Mouse (Mus musculus): ENCODE measurements around the gene Ick.

Gene Ick

DNA sequence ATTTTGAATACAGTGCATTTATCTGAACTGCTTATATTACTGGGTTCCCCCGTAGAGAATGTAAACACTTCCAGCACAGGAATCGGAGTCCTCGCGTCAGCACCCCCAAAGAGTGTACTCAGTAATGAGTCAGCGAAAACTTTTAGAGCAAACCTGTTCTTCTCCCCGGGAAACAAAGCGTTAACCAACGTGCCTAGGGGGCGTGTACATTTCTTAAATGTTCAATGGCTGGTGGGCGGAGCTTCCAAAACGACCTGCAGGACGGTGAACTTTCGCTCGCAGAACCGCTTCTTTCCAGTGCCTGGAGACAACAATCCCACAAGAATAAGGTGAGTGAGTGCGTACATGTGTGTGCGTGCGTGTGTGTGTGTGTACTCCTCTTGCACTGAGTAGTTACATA, 82.7 kb downstream of the Ick start:
- DNase-seq (ENCODE audit: low read depth) = peak; percentile 86

GRCm38 (mm10) chr9:78193902-78194597, 85.1 kb downstream of the Ick start:
- no peak for DNase-seq (ENCODE audit: low read depth)

DNA sequence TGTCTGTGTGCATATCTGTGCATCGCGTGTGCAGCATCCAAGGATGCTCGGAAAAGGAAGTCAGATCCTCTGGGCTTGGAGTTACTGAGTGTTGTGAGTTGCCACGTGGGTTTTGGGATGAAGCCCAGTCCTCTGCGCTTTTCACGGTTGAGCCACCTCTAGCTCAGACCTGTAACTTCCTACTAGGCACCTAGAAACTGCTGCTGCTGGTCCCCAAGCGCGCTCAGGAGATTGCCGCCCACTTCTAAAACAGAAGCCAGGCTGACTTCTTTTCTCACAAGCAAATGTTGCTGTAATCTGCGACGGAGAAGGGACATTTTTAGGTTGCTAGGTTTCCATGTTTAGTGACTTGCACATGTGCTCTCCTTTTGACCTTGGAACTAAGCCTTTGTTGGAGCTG, 86.0 kb downstream of the Ick start:
- DNase-seq (ENCODE audit: low read depth) = no peak

DNA sequence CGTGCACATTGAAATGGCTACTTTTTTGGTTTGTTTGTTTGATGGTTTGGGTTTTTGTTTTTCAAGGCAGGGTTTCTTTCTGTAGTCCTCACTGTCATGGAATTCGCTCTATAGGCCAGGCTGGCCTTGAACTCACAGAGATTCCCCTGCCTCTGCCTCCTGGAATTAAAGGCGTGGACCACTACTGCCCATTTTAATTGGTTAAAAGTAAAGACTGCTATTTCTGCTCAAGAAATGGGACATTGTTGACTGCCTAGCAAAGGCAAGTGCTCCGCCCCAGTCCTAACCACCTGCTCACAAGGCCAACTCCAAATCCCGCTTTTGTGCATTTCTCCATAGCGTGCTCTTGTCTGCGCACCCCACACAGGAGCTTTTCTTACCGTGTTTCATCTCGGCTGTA, 88.8 kb downstream of the Ick start:
- DNase-seq (ENCODE audit: low read depth) = no peak

DNA sequence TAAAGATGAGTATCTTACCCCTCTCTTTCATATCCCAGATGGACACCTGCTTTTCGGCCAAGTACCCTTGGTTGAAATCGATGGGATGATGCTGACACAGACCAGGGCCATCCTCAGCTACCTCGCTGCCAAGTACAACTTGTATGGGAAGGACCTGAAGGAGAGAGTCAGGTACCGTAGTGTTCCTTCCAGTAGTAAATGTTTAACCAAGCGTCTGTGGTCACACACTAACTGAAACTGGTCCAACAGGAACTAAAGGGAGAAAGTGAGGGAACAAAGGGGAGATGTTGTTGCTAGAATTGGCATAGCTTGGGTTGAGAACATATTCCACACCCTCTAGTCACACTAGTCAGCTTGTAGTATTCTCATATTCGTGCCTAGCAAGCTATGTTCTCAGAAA, 95.2 kb downstream of the Ick start:
- no peak for DNase-seq (ENCODE audit: low read depth)

DNA sequence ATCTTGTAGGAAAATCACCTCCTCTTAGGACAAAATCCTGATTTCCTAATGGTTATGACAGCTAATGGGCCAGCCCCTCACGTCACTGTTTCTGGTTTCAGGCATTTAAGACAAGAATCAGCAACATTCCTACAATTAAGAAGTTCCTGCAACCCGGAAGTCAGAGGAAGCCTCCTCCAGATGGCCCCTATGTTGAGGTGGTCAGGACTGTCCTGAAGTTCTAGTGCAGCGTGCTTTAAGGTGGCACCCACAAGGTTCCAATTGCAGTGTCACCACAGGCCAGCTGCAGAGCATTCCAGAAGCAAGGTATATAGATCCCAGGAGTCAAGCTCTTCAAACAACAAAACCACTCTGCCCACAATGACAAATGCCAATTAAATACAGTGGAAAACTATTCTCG, 100.0 kb downstream of the Ick start:
- DNase-seq (ENCODE audit: low read depth) = no peak

DNA sequence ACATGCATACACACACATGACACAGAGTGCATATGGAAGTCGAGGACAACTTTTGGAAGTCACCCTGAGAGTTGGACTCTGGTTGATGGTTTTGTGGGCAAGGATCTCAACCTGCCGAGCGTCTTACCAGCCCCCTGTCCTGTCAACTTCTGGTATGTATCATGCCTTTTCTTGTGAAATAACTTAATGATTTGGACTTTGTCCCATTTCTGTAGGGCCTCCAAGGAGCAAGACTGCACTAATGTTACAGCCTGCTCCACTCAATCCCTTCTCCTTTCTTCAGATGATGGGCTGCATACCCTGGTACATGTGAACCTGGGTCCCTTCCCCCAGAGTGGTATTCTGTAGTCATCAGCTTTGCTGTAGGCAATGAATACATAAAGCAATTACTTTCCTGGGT, 101.1 kb downstream of the Ick start:
- no peak for DNase-seq (ENCODE audit: low read depth)

GRCm38 (mm10) chr9:78210821-78211220, 101.8 kb downstream of the Ick start:
- DNase-seq (ENCODE audit: low read depth) = no peak

DNA sequence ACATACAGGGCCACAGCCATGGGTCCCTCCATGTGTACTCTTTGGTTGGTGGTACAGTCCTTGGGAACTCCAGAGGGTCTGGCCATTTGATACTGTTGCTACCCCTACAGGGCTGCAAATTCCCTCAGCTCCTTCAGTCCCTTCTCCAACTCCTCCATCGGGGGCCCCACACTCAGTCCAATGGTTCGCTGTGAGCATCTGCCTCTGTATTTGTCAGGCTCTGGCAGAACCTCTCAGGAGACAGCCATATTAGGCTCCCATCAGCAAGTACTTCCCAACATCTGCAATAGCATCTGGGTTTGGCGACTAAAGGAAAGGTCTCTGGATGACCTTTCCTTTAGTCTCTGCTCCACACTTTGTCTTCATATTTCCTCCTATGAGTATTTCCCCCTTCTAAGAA, 102.5 kb downstream of the Ick start:
- no peak for DNase-seq (ENCODE audit: low read depth)

DNA sequence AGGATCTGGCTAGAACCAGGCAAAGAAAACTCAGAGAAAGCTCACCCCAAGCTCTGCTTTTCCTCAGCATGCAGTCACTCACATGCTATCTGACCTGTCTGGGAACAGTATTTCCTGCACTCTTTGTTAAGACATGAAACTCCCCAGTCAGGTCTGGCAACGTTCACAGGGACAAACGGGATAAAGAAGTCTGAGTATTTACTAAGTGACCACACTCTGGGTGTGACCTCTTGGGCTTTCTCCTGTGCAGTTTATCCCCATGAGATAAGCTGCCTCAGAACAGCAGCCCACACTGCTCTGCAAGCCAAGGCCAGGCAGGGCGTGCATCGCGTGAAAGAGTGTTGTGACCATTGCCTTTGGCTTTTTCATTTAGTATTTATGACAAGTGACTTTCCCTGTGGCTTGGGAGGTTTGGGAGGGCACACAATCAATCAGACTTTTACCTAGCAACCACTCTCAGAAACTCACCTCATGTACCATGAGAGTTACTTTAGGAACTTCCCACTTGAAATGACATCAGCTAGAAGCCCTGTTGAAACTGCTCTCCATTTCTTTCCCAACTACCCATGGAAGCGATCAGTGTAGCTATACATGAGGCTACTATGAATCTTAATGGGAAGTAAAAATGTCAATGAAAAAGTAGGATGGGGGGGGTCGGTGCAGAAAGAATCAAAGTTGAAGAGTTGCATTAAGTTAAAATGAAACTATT, 103.5 kb downstream of the Ick start:
- DNase-seq (ENCODE audit: low read depth) = no peak

- DNase-seq (ENCODE audit: low read depth) = no peak
These were observed 108.1 kb downstream of the Ick start for GRCm38 (mm10) chr9:78217074-78217473.
